Mouse (Mus musculus) ZHBTc4 (cell line): ENCODE measurements around the gene Galnt6.
A peak's percentile ranks its signal among the peaks of the same experiment; 100 is the strongest.

Experiments
- DNase-seq: peaks from one replicate; pipeline ENCODE4 v3.0.0-alpha.2; 2011; ENCODE audit warnings: low read depth, low spot score

Gene Galnt6

GRCm38 (mm10) chr15:100722026-100722425 is 7.2 kb downstream of the Galnt6 start:
- DNase-seq: no peak

GRCm38 (mm10) chr15:100721445-100721844 is 7.7 kb downstream of the Galnt6 start:
- DNase-seq: no peak

- DNase-seq: peak; percentile 54
Observed at GRCm38 (mm10) chr15:100720066-100720465, 9.1 kb downstream of the Galnt6 start.

GRCm38 (mm10) chr15:100719217-100719616 is 10.0 kb downstream of the Galnt6 start:
- DNase-seq: no peak

- peak; percentile 64 for DNase-seq
Observed at GRCm38 (mm10) chr15:100718572-100718971, 10.6 kb downstream of the Galnt6 start.

GRCm38 (mm10) chr15:100717933-100718332 is 11.2 kb downstream of the Galnt6 start:
- no peak for DNase-seq

- DNase-seq: no peak
Observed at GRCm38 (mm10) chr15:100715399-100715993, 13.7 kb downstream of the Galnt6 start.

- DNase-seq: no peak
Observed at GRCm38 (mm10) chr15:100714470-100714869, 14.7 kb downstream of the Galnt6 start.

GRCm38 (mm10) chr15:100710838-100711237 is 18.3 kb downstream of the Galnt6 start:
- no peak for DNase-seq

GRCm38 (mm10) chr15:100708433-100709078 is 20.6 kb downstream of the Galnt6 start:
- no peak for DNase-seq

GRCm38 (mm10) chr15:100706226-100706625 is 22.9 kb downstream of the Galnt6 start:
- no peak for DNase-seq

- no peak for DNase-seq
Observed at GRCm38 (mm10) chr15:100705376-100705775, 23.8 kb downstream of the Galnt6 start.

- no peak for DNase-seq
Observed at GRCm38 (mm10) chr15:100703913-100704312, 25.3 kb downstream of the Galnt6 start.

GRCm38 (mm10) chr15:100701856-100702255 is 27.3 kb downstream of the Galnt6 start:
- DNase-seq: no peak

- no peak for DNase-seq
Observed at GRCm38 (mm10) chr15:100701108-100701507, 28.1 kb downstream of the Galnt6 start.

- DNase-seq: no peak
Observed at GRCm38 (mm10) chr15:100700424-100700823, 28.8 kb downstream of the Galnt6 start.

GRCm38 (mm10) chr15:100699386-100699785 is 29.8 kb downstream of the Galnt6 start:
- DNase-seq: peak; percentile 68

- no peak for DNase-seq
Observed at GRCm38 (mm10) chr15:100698078-100698477, 31.1 kb downstream of the Galnt6 start.

- DNase-seq: no peak
Observed at GRCm38 (mm10) chr15:100694406-100694805, 34.8 kb downstream of the Galnt6 start.

- no peak for DNase-seq
Observed at GRCm38 (mm10) chr15:100691990-100692389, 37.2 kb downstream of the Galnt6 start.

- DNase-seq: no peak
Observed at GRCm38 (mm10) chr15:100687430-100687971, 41.7 kb downstream of the Galnt6 start, which contains the start of gene Cela1. TSS of gene Cela1 (minus strand) at chr15:100687921.

GRCm38 (mm10) chr15:100686989-100687388 is 42.2 kb downstream of the Galnt6 start:
- DNase-seq: no peak

- no peak for DNase-seq
Observed at GRCm38 (mm10) chr15:100686434-100686833, 42.7 kb downstream of the Galnt6 start.
